Mouse (Mus musculus) intestine, embryonic 15.5 days (tissue): ENCODE measurements around the gene Majin. TPM values are rescaled to one million over a fixed set of nuclear protein-coding genes. Genes with fewer than 3 reads are reported as not detected.

Source experiments
- ATAC-seq: fragments of 200-750 bp; cut with Nextera tagmentation; 2 replicates; pipeline ENCODE4 v1.8.0; 2017; ENCODE audit warnings: moderate TSS enrichment, moderate library complexity
- H3K27ac ChIP-seq: fragments of 300-500 bp; sonication (generic); 2 replicates; pipeline ENCODE4 v1.5.1; 2015; ENCODE audit warnings: mild to moderate bottlenecking, inconsistent platforms
- H3K27me3 ChIP-seq: fragments of 300-500 bp; sonication (generic); replicated peaks from 2 replicates; pipeline ENCODE4 v1.6.1; 2015; ENCODE audit warnings: inconsistent platforms
- H3K36me3 ChIP-seq: fragments of 300-500 bp; sonication (generic); 2 replicates; pipeline ENCODE4 v1.6.1; 2015; ENCODE audit warnings: inconsistent platforms
- H3K4me1 ChIP-seq: fragments of 300-500 bp; sonication (generic); replicated peaks from 2 replicates; pipeline ENCODE4 v1.6.1; 2015; ENCODE audit warnings: inconsistent platforms
- H3K4me2 ChIP-seq: fragments of 300-500 bp; sonication (generic); replicated peaks from 2 replicates; pipeline ENCODE4 v1.6.1; 2015; ENCODE audit warnings: mild to moderate bottlenecking, inconsistent platforms
- H3K4me3 ChIP-seq: fragments of 300-500 bp; sonication (generic); replicated peaks from 2 replicates; pipeline ENCODE4 v1.5.1; 2015; ENCODE audit warnings: inconsistent platforms
- H3K9ac ChIP-seq: fragments of 300-500 bp; sonication (generic); 2 replicates; pipeline ENCODE4 v1.6.1; 2015; ENCODE audit warnings: inconsistent platforms
- H3K9me3 ChIP-seq: fragments of 300-500 bp; sonication (generic); 2 replicates; pipeline ENCODE4 v1.6.1; 2016; ENCODE audit warnings: inconsistent platforms
- whole genome bisulfite sequencing: fragments of 180-500 bp; shearing (Covaris S2); methylation state at CpG from one replicate; pipeline ENCODE4 v1.1.7; 2015; 5-methylcytosine and 5-hydroxymethylcytosine counted together
- polyA plus RNA-seq: library from polyadenylated mRNA; unstranded; fragments of >200 nt; fragmentation: Nextera tagmentation; extraction: Ambion mirVana; gene quantifications from 2 replicates; pipeline ENCODE4 v1.2.1, GENCODE M21; 2015

The Majin gene
- polyA plus RNA-seq, 1 experiment from 2014 or later: not detected

GRCm38 (mm10) chr19:6242281-6242680 lies 58.1 kb downstream of the Majin start:
- H3K9me3 ChIP-seq: no peaks in the 10 kb centered on the region
- peak; percentile 19 for ATAC-seq
- WGBS: 0% methylated on average over 4 of the region's 4 CpGs
- peak overlapping the region; percentile 81; the same call in 1 of the 2 replicates for H3K27ac ChIP-seq
- H3K9ac ChIP-seq: peak overlapping the region; percentile 92
- peak overlapping the region; percentile 74 for H3K4me3 ChIP-seq
- peaks cover 19% of the 10 kb centered on the region for H3K4me1 ChIP-seq
- peaks cover 20% of the 10 kb centered on the region for H3K36me3 ChIP-seq
- H3K27me3 ChIP-seq: no peaks in the 10 kb centered on the region
- peak overlapping the region; percentile 91 for H3K4me2 ChIP-seq

- Histone ChIP-seq H3K27ac (no peak overlapping the region), H3K27me3 (no peaks in the 10 kb centered on the region), H3K9me3 (no peaks in the 10 kb centered on the region), H3K4me2 (peak overlapping the region; percentile 91), H3K36me3 (peaks cover 25% of the 10 kb centered on the region), H3K4me3 (0 out of 2 replicates have a peak overlapping the region, but pooled peaks have one; percentile 6), H3K4me1 (peaks cover 19% of the 10 kb centered on the region), H3K9ac (no peak overlapping the region)
- 75% methylated on average over 5 of the region's 5 CpGs for WGBS
- no peak for ATAC-seq
These were observed 59.0 kb downstream of the Majin start for GRCm38 (mm10) chr19:6243226-6243625.

GRCm38 (mm10) chr19:6245806-6246205 lies 61.6 kb downstream of the Majin start:
- H3K27me3 ChIP-seq: no peaks in the 10 kb centered on the region
- no peak overlapping the region for H3K27ac ChIP-seq
- peaks cover 13% of the 10 kb centered on the region for H3K4me1 ChIP-seq
- H3K9ac ChIP-seq: no peak overlapping the region
- H3K36me3 ChIP-seq: peaks cover 32% of the 10 kb centered on the region
- ATAC-seq: no peak
- H3K4me2 ChIP-seq: no peak overlapping the region
- 48% methylated on average over 1 of the region's 1 CpGs for WGBS
- no peak overlapping the region for H3K4me3 ChIP-seq
- no peaks in the 10 kb centered on the region for H3K9me3 ChIP-seq

GRCm38 (mm10) chr19:6247526-6248300 lies 63.5 kb downstream of the Majin start:
- 93% methylated on average over 29 of the region's 29 CpGs for whole genome bisulfite sequencing

GRCm38 (mm10) chr19:6253021-6253420 lies 68.8 kb downstream of the Majin start:
- no peak overlapping the region for H3K4me2 ChIP-seq
- no peak overlapping the region for H3K27ac ChIP-seq
- H3K36me3 ChIP-seq: peaks cover 66% of the 10 kb centered on the region
- ATAC-seq: 0 out of 2 replicates have a peak, but pooled peaks have one; percentile 24
- H3K9ac ChIP-seq: no peak overlapping the region
- H3K4me1 ChIP-seq: no peaks in the 10 kb centered on the region
- no peaks in the 10 kb centered on the region for H3K27me3 ChIP-seq
- WGBS: 89% methylated on average over 4 of the region's 4 CpGs
- no peaks in the 10 kb centered on the region for H3K9me3 ChIP-seq
- no peak overlapping the region for H3K4me3 ChIP-seq

More at GRCm38 (mm10) chr19:6247526-6248300, 63.5 kb downstream of the Majin start:
- peaks cover 8% of the 10 kb centered on the region; the same call in 1 of the 2 replicates for H3K4me1 ChIP-seq
- H3K27me3 ChIP-seq: no peaks in the 10 kb centered on the region
- H3K9me3 ChIP-seq: no peaks in the 10 kb centered on the region
- H3K27ac ChIP-seq: no peak overlapping the region
- H3K4me3 ChIP-seq: no peak overlapping the region
- no peak overlapping the region for H3K9ac ChIP-seq
- H3K4me2 ChIP-seq: no peak overlapping the region
- ATAC-seq: no peak
- peaks cover 46% of the 10 kb centered on the region for H3K36me3 ChIP-seq

- WGBS: 74% methylated on average over 2 of the region's 2 CpGs
- no peak overlapping the region for H3K4me3 ChIP-seq
- no peaks in the 10 kb centered on the region for H3K27me3 ChIP-seq
- H3K9me3 ChIP-seq: no peaks in the 10 kb centered on the region
- H3K4me2 ChIP-seq: no peak overlapping the region
- H3K9ac ChIP-seq: no peak overlapping the region
- H3K36me3 ChIP-seq: peaks cover 43% of the 10 kb centered on the region
- no peaks in the 10 kb centered on the region for H3K4me1 ChIP-seq
- H3K27ac ChIP-seq: no peak overlapping the region
- ATAC-seq: no peak
These were observed 76.2 kb downstream of the Majin start for GRCm38 (mm10) chr19:6260428-6260827.

GRCm38 (mm10) chr19:6260946-6261345 lies 76.8 kb downstream of the Majin start:
- Histone ChIP-seq H3K9me3 (no peaks in the 10 kb centered on the region), H3K4me3 (no peak overlapping the region), H3K27me3 (no peaks in the 10 kb centered on the region), H3K27ac (no peak overlapping the region), H3K9ac (no peak overlapping the region), H3K36me3 (peaks cover 38% of the 10 kb centered on the region), H3K4me2 (no peak overlapping the region), H3K4me1 (no peaks in the 10 kb centered on the region)
- 78% methylated on average over 4 of the region's 4 CpGs for whole genome bisulfite sequencing
- ATAC-seq: no peak

- Histone ChIP-seq H3K27ac (no peak overlapping the region), H3K4me1 (no peaks in the 10 kb centered on the region), H3K27me3 (no peaks in the 10 kb centered on the region), H3K36me3 (peaks cover 34% of the 10 kb centered on the region), H3K4me2 (no peak overlapping the region), H3K9ac (no peak overlapping the region), H3K9me3 (no peaks in the 10 kb centered on the region), H3K4me3 (no peak overlapping the region)
- WGBS: 93% methylated on average over 14 of the region's 14 CpGs
- no peak for ATAC-seq
These were observed 77.2 kb downstream of the Majin start for GRCm38 (mm10) chr19:6261379-6261778.

GRCm38 (mm10) chr19:6262222-6262621 lies 78.0 kb downstream of the Majin start:
- WGBS: 63% methylated on average over 7 of the region's 7 CpGs
- Histone ChIP-seq H3K27ac (peak overlapping the region; percentile 94), H3K4me2 (peak overlapping the region; percentile 43; the same call in 1 of the 2 replicates), H3K9me3 (no peaks in the 10 kb centered on the region), H3K27me3 (no peaks in the 10 kb centered on the region), H3K4me3 (no peak overlapping the region), H3K36me3 (peaks cover 29% of the 10 kb centered on the region), H3K9ac (no peak overlapping the region), H3K4me1 (no peaks in the 10 kb centered on the region)
- no peak for ATAC-seq

GRCm38 (mm10) chr19:6262839-6263433 lies 78.7 kb downstream of the Majin start:
- peak; percentile 86 for ATAC-seq
- H3K4me3 ChIP-seq: peak overlapping the region; percentile 37
- peak overlapping the region; percentile 94 for H3K27ac ChIP-seq
- H3K9me3 ChIP-seq: no peaks in the 10 kb centered on the region
- peak overlapping the region; percentile 52 for H3K4me2 ChIP-seq
- WGBS: 51% methylated on average over 8 of the region's 8 CpGs
- H3K36me3 ChIP-seq: peaks cover 22% of the 10 kb centered on the region
- H3K9ac ChIP-seq: peak overlapping the region; percentile 56
- no peaks in the 10 kb centered on the region for H3K27me3 ChIP-seq
- H3K4me1 ChIP-seq: no peaks in the 10 kb centered on the region; the same call in 1 of the 2 replicates

GRCm38 (mm10) chr19:6264200-6264599 lies 80.0 kb downstream of the Majin start:
- Histone ChIP-seq H3K27ac (peak overlapping the region; percentile 94), H3K4me1 (peaks cover 3% of the 10 kb centered on the region; the same call in 1 of the 2 replicates), H3K36me3 (peaks cover 11% of the 10 kb centered on the region), H3K9me3 (no peaks in the 10 kb centered on the region), H3K27me3 (no peaks in the 10 kb centered on the region), H3K4me2 (peak overlapping the region; percentile 52), H3K4me3 (peak overlapping the region; percentile 37), H3K9ac (peak overlapping the region; percentile 56)
- 38% methylated on average over 9 of the region's 9 CpGs for WGBS
- ATAC-seq: peak; percentile 79

GRCm38 (mm10) chr19:6264945-6265344 lies 80.8 kb downstream of the Majin start:
- Histone ChIP-seq H3K4me2 (peak overlapping the region; percentile 52), H3K9me3 (no peaks in the 10 kb centered on the region), H3K27me3 (no peaks in the 10 kb centered on the region), H3K4me3 (peak overlapping the region; percentile 37), H3K27ac (peak overlapping the region; percentile 94), H3K9ac (peak overlapping the region; percentile 56), H3K4me1 (peaks cover 6% of the 10 kb centered on the region; the same call in 1 of the 2 replicates), H3K36me3 (peaks cover 9% of the 10 kb centered on the region)
- WGBS: 75% methylated on average over 8 of the region's 8 CpGs
- ATAC-seq: no peak
